Mouse (Mus musculus): ENCODE measurements around the gene Pp2d1.

The Pp2d1 gene

GRCm38 (mm10) chr17:53566161-53566918 lies 27.1 kb upstream of the Pp2d1 start, which contains the start of gene Kat2b:
TSS of gene Kat2b (plus strand) at chr17:53566861.
- DNase-seq (ENCODE audit: low spot score) = peak; percentile 42

GRCm38 (mm10) chr17:53564837-53565236 lies 25.6 kb upstream of the Pp2d1 start:
- DNase-seq (ENCODE audit: low spot score) = no peak

- no peak for DNase-seq (ENCODE audit: low spot score)
These were observed 22.3 kb upstream of the Pp2d1 start for GRCm38 (mm10) chr17:53561458-53562029.

DNA sequence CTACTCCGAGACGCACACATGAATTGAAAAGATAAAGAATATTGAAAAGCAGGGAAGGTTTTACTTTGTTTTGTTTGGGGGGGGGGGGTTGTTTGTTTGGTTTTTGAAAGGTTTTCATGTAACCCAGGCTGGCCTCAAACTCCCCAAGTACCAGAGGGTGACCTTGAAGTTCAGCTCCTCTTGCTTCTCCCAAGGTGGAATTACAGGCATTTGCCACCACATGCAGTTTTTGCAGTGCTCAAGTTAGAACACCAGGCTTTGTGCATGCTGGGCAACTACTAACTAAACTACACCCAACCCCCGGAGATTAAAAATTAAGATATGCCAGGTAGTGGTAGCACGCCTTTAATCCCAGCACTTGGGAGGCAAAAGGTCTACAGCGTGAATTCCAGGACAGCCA lies 20.4 kb upstream of the Pp2d1 start:
- DNase-seq (ENCODE audit: low spot score) = no peak

- DNase-seq (ENCODE audit: low spot score) = no peak
These were observed 18.2 kb upstream of the Pp2d1 start for GRCm38 (mm10) chr17:53557443-53557842.

- no peak for DNase-seq (ENCODE audit: low spot score)
These were observed 15.6 kb upstream of the Pp2d1 start for GRCm38 (mm10) chr17:53554813-53555212.

DNA sequence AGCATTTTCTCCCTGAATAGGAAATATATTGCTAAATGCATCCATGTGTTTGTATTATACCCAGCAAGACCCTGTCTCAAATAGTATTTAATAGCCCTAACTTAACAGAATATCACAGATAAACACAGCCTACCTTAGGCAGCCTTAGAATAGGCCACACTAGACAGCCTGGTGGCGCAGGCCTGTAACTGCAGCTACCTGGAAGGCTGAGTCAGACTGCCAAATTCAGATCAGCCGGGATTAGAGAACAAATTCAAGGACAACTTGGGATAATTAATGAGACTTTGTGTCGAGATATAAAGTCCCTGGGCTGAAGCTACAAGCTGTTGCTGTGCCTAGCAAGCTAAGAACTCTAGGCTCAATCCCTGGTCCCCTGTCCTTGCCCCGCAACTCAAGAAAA lies 14.8 kb upstream of the Pp2d1 start:
- DNase-seq (ENCODE audit: low spot score) = no peak

GRCm38 (mm10) chr17:53551306-53552299 lies 12.4 kb upstream of the Pp2d1 start:
- DNase-seq (ENCODE audit: low spot score) = no peak

GRCm38 (mm10) chr17:53543591-53544324 lies 4.5 kb upstream of the Pp2d1 start:
- no peak for DNase-seq (ENCODE audit: low spot score)

- no peak for DNase-seq (ENCODE audit: low spot score)
These were observed 3.3 kb upstream of the Pp2d1 start for GRCm38 (mm10) chr17:53542536-53542935.

DNA sequence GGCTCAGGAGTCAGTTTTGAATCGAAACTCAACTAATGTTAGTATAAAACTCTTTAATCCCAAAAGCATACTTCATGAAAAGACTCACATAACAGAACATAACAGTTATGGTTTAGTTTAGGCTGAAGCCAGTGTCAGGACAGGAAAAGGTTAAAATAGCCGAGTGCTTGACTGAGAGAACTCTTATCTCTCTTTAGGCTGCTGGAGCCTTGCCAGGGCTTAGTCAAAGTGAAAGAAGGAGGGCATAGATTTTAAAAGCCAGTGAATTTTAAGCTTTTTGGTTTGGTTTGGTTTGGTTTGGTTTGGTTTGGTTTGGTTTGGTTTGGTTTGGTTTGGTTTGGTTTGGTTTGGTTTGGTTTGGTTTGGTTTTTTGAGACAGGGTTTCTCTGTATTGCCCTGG lies 6.8 kb downstream of the Pp2d1 start:
- no peak for DNase-seq (ENCODE audit: low spot score)

- DNase-seq (ENCODE audit: low spot score) = no peak
These were observed 8.1 kb downstream of the Pp2d1 start for GRCm38 (mm10) chr17:53531160-53531559.

- no peak for DNase-seq (ENCODE audit: low spot score)
These were observed 11.2 kb downstream of the Pp2d1 start for GRCm38 (mm10) chr17:53528034-53528433.

GRCm38 (mm10) chr17:53520509-53520908 lies 18.7 kb downstream of the Pp2d1 start:
- DNase-seq (ENCODE audit: low spot score) = no peak

DNA sequence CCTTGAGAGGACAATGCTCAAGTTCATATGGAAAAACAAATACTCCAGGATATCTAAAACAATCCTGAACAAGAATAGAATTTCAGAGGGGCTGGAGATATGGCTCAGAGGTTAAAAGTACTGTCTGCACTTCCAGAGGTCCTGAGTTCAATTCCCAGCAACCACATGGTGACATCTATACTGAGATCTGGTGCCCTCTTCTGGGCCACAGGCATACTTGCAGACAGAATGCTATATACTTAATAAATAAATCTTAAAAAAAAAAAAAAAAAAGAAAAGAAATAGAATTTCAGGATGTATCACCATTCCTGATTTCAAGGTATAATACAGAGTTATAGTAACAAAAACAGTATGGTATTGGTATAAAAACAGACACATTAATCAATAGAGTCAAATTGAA lies 19.9 kb downstream of the Pp2d1 start:
- no peak for DNase-seq (ENCODE audit: low spot score)

- DNase-seq (ENCODE audit: low spot score) = no peak
These were observed 26.8 kb downstream of the Pp2d1 start for GRCm38 (mm10) chr17:53512311-53512951.

DNA sequence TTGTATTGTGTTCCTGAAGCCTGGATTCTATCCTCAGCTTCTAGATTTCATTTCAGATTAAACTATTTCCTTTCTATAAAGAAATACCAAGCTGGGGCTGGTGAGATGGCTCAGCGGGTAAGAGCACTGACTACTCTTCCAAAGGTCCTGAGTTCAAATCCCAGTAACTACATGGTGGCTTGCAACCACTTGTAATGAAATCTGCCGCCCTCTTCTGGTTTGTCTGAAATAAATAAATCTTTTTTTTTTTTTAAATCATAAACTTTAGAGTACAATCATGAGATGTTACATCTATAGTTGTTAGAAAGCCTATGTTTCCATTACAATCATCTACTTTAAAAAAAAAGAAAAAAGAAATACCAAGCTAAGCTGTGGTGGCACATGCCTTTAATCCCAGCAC lies 36.3 kb downstream of the Pp2d1 start:
- DNase-seq (ENCODE audit: low spot score) = no peak

DNA sequence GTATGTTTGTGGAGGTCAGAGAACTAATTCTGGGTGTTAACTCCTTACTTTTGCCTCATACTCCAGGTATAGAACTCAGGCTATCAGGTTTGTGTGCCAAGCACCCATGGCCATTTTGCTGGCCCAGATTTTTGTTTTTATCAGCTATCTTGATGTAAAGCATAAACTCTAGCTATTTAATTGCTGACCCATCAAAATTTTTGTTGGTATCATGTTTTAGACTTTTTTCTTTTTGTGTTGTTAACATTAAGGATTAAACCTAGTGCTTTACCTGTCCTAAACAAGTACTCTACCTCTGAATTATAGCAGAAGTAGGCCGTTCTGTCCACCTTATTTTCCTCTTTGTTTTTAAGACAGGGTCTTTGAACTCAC lies 50.3 kb downstream of the Pp2d1 start:
- DNase-seq (ENCODE audit: low spot score) = no peak

- DNase-seq (ENCODE audit: low spot score) = no peak
These were observed 50.8 kb downstream of the Pp2d1 start for GRCm38 (mm10) chr17:53488291-53489006.

GRCm38 (mm10) chr17:53480433-53480832 lies 58.8 kb downstream of the Pp2d1 start:
- no peak for DNase-seq (ENCODE audit: low spot score)

GRCm38 (mm10) chr17:53479604-53480041 lies 59.6 kb downstream of the Pp2d1 start:
- peak; percentile 45 for DNase-seq (ENCODE audit: low spot score)
